Mouse (Mus musculus) NIH3T3 (cell line): ENCODE results near the gene Rhbg.

Experiments
- DNase-seq: peaks from one replicate; pipeline ENCODE4 v3.0.0-alpha.2; 2012; ENCODE audit warnings: low read depth

Rhbg gene

GRCm38 (mm10) chr3:88228906-88229305 lies 25.6 kb downstream of the Rhbg start:
- DNase-seq, result peak; percentile 37

- no peak for DNase-seq
These were observed 26.5 kb downstream of the Rhbg start for GRCm38 (mm10) chr3:88227976-88228375.

GRCm38 (mm10) chr3:88227260-88227659 lies 27.2 kb downstream of the Rhbg start:
- no peak for DNase-seq

- no peak for DNase-seq
These were observed 28.2 kb downstream of the Rhbg start for GRCm38 (mm10) chr3:88226101-88226845.

DNA sequence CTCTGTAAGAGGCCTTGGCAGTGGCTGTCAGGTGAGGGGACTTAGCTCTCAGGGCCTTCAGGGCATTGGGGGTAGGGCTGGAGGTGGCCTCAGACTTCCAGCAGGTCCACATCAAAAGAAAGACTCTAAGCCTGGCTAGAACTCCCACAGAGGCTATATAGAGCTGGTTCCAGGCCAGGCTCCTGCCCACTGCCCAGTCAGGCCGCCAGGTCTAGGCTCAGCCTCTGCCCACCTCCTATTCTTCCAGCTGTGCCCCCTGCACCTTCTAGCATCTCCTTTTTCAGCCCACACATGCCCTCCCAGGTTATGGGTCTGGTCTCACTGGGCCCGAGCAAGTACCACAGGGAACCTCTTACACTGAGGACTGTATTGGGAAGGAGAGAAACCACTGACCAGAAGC lies 29.6 kb downstream of the Rhbg start:
- no peak for DNase-seq

GRCm38 (mm10) chr3:88222446-88222845 lies 32.1 kb downstream of the Rhbg start:
- no peak for DNase-seq

GRCm38 (mm10) chr3:88221519-88222390 lies 32.8 kb downstream of the Rhbg start:
- no peak for DNase-seq

- DNase-seq, result peak; percentile 97
These were observed 33.7 kb downstream of the Rhbg start for GRCm38 (mm10) chr3:88220842-88221241.

DNA sequence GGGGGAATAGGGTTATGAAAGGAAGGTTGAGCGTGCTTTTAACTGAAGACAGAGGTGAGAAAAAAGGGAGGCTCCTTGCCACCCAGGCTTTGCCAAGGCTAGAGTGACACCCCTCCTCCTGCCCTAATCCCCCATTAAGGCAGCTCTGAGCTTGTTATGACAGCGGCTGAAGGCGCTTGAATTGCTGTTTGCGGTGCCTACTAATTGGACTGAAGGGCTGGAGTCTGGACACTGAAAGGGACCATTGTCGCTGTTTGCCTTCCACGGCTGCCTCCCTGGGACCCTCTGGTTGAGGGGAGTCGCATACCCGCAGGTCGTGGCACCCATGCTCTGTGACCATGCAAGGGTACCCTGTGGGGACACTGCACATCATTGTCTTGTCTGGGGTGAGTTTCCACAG lies 34.6 kb downstream of the Rhbg start:
- no peak for DNase-seq

GRCm38 (mm10) chr3:88217679-88218078 lies 36.8 kb downstream of the Rhbg start:
- DNase-seq, result no peak

DNA sequence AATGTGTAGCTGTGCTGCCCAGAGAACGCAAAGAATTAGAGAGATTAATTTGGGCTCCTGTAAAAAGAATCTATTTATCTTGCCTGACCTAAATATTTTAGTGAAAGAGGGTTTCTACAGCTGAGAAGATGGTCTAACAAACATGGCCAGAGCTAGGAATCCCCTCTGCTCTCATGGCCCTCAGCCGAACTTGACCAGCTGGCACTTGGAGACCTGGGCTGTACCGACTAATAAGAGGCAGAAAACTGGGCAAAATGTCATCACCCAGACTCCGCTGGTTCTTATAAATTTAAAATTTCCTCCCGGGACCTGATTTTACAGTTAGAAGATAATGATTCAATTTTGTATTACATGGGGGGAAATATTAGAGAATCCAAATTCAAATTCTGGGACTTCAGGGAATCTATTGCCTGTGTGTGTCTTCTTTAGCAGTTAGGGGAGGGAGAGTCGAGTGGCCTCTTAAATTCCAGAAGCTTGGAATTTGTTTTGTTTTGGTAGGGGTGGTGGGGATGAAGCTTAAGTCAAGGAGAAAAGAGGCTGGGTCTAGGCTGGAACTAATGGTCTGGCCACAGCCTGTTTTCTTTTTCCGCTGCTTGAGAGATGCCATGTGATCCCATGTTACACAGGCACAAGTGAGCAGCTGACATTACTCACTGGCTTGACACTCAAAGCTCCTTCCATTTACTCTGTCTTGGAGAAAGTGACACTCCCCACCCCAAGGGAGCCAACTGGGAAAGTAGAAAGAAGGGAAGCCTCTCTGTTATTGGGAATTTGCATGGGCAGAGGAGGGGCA lies 37.8 kb downstream of the Rhbg start:
- peak; percentile 28 for DNase-seq

DNA sequence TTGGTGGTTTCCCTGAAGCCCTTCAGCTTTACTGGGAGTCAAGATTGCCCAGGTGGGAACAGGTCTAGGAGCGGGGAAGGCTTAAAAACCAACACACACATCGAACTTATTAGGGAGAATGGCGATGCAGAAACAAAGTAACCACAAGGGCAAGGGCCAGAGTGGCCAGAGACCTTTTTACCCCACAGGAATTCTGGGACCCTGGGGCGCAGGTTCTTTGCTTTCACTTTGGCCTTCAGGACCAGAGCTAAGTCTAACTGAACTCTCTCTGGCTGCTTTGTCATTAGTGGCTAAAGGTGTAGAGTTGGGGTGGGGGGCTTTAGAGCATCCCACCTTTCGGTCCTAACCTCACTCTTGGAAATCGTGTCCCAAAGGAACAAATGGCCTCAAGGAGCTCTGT lies 38.4 kb downstream of the Rhbg start:
- DNase-seq, result no peak

DNA sequence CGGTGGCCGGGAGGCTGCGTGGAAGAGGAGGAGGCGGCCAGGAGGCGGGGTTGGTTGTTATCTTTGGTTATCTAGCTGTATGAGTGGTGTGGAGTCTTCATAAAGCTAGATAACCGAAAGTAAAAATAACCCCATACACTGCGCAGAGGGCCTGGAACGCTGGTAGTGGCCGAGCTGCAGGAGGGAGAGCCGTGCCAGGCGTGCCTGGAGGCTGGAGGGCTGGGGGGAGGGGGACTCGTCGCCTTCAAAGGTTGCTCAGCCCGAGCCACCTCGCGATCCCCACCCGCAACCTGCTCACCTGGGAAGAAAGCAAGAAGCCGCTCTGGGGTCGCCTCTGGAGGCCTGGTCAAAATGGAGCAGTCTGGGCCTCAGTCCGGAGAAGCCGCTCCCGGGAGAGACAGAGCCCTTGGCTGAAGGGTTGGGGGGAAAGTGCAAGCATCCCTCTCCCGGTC lies 38.9 kb downstream of the Rhbg start:
- no peak for DNase-seq

- no peak for DNase-seq
These were observed 39.4 kb downstream of the Rhbg start for GRCm38 (mm10) chr3:88214971-88215552.

DNA sequence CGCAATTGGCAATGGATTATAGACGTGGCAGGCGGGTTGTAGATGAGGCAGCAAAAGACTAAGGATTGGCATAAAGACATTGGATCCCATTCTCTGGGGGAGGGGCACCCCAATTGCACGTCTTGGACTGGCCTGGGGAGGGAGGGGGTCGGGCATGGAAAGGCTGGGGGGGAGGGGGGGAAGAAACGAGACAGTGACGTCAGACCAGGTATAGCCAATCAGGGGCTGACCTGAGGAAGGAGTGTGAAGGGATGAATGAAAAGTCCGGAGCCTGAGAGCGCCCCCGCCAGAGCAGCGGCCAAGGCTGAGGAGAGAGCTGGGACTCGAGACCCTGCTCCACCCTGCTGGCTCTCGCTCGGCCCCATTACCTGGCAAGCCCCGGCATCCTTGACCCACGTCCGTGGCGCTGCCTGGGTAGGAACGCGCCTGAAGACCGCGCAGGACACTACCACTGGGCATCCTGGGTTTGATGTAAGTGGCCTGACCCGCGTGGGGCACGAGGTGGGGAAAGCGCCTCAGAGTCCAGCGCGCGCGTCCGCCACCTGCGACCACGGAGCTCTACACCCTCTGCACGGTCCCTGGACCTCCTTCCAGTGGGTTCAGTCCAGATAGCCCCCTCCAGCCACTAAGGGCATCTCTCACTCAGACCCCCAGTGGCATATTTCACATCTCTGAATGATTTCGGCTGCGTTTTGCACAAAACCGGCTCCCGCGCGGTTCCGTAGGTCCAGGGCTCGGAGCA lies 40.1 kb downstream of the Rhbg start:
- DNase-seq, result no peak

DNA sequence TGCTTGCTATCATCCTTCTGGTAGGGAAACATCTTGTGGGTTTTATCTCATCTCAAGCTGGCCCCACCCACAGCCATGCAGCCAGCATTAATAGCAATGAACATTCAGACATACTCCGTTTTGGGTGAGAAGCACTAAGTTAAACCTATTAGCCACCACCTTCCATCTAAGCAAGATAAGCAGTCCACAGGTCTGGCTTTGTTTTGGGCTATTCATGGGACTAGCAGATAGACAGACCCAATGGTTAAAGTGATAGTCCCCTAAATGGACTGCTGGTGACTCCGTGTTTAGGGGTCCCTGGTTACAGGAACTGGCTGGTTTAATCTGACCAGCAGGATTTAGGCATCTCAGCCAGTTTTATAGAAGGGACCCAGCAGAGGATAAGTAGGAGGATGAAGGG lies 41.5 kb downstream of the Rhbg start:
- DNase-seq, result no peak

GRCm38 (mm10) chr3:88212356-88212755 lies 42.2 kb downstream of the Rhbg start:
- DNase-seq, result no peak

DNA sequence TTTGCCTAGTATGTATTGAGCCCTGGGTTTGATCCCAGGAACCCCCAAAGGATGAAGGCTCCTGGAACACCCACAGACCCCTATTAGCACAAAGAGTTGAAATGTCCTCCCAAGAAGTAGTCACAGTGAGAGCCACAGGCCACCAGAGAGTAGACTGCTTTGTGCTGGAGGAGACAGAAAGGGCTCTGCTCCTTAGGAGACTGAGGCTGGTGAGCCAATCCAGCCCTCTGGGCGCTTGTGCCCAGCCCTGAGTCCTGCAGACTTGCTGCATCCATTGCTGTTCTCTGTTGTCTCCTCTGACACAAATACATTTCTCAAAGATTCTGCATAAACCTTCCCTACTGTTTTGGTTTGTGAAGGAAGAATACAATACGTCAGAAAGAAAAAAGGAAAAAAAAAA lies 43.6 kb downstream of the Rhbg start:
- DNase-seq, result no peak

GRCm38 (mm10) chr3:88210121-88210520 lies 44.4 kb downstream of the Rhbg start:
- DNase-seq, result peak; percentile 88

DNA sequence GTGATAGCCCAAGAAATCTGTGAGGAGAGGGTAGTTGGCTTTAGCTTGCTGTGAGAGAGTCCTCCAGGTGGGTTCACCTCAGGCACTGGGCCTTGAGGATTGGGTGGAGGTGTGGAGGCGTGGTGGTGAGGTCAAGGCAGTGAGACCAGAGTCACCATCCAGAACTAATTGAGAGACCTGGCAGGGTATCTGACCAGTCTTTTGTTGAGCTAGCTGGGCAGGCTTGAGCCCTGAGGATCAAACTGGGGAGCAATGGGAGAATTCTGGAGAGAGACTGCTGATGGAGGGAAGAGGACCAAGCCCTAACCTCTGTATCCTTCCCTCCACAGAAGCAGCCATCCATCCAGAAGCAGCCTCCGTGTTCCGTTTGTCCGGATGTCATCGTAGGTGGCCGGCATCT lies 45.2 kb downstream of the Rhbg start:
- no peak for DNase-seq

- no peak for DNase-seq
These were observed 46.2 kb downstream of the Rhbg start for GRCm38 (mm10) chr3:88208226-88208720.
